Mouse (Mus musculus): ENCODE results near the gene AY761184. TPM values are rescaled to one million over a fixed set of nuclear protein-coding genes. Genes with fewer than 3 reads are reported as not detected.

Gene AY761184
- polyA plus RNA-seq (2017; shearing (Covaris generic)), result not detected

GRCm38 (mm10) chr8:21703545-21703944, at the start of gene AY761184:
AY761184 (minus strand) TSS chr8:21703645.

GRCm38 (mm10) chr8:21665497-21665896, 37.9 kb downstream of the AY761184 start, which contains the start of gene Defa34:
Defa34 (plus strand) TSS chr8:21665797.

GRCm38 (mm10) chr8:21655480-21655879, 48.0 kb downstream of the AY761184 start, which contains the start of gene Defa17:
Defa17 (plus strand) TSS chr8:21655780.

Other genes with a start within 250 kb of the AY761184 start
- gene Gm7849, start 247.1 kb downstream of the AY761184 start, polyA plus RNA-seq (2017; shearing (Covaris generic)), result not detected
- not detected for gene Defa20, start 194.4 kb downstream of the AY761184 start, polyA plus RNA-seq (2017; shearing (Covaris generic))
- gene Defa32, start 174.6 kb downstream of the AY761184 start, polyA plus RNA-seq (2017; shearing (Covaris generic)), result not detected
- gene Defa37, start 138.3 kb downstream of the AY761184 start, polyA plus RNA-seq (2017; shearing (Covaris generic)), result not detected
- gene Defa28, start 120.6 kb downstream of the AY761184 start, polyA plus RNA-seq (2017; shearing (Covaris generic)), result not detected
- gene Gm7861, start 109.1 kb downstream of the AY761184 start, polyA plus RNA-seq (2017; shearing (Covaris generic)), result not detected
- not detected for gene Defa26, start 85.5 kb downstream of the AY761184 start, polyA plus RNA-seq (2017; shearing (Covaris generic))
- gene Defa17, start 47.9 kb downstream of the AY761184 start, polyA plus RNA-seq (2017; shearing (Covaris generic)), result not detected
- not detected for gene Defa34, start 37.8 kb downstream of the AY761184 start, polyA plus RNA-seq (2017; shearing (Covaris generic))
- gene Defa24, start 30.8 kb upstream of the AY761184 start, polyA plus RNA-seq (2017; shearing (Covaris generic)), result not detected
- gene Defb50, start 119.9 kb upstream of the AY761184 start, polyA plus RNA-seq (2017; shearing (Covaris generic)), result not detected
- not detected for gene Defb2, start 136.3 kb upstream of the AY761184 start, polyA plus RNA-seq (2017; shearing (Covaris generic))
- not detected for gene Defb10, start 155.3 kb upstream of the AY761184 start, polyA plus RNA-seq (2017; shearing (Covaris generic))
- not detected for gene Defb9, start 181.8 kb upstream of the AY761184 start, polyA plus RNA-seq (2017; shearing (Covaris generic))
- gene Defb11, start 202.8 kb upstream of the AY761184 start, polyA plus RNA-seq (2017; shearing (Covaris generic)), result not detected
- not detected for gene Defb15, start 229.1 kb upstream of the AY761184 start, polyA plus RNA-seq (2017; shearing (Covaris generic))
- gene Defb35, start 234.7 kb upstream of the AY761184 start, polyA plus RNA-seq (2017; shearing (Covaris generic)), result not detected
- gene Defb13, start 243.1 kb upstream of the AY761184 start, polyA plus RNA-seq (2017; shearing (Covaris generic)), result not detected